ENCODE assay signal across 21 mouse cellular contexts in the genomic region with DNA sequence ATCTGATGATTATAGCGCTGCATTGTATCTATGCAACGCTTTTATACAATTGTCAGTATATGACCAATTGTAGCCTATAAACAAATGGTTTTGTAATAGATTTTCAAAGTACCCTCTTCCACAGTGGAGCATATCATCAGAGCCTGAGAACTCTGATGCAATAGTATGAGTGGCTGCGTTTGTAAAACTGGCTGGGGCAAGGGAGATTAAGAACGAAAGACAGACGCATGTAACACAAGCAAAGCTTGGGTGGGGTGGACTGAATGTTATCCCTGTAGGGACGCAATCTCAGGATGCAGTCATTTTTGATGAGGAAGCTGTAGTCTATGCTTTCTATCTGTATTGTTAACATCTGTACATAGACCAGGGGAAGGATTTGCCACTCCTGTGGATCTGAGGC.
A peak's percentile ranks its signal among the peaks of the same experiment; 100 is the strongest.
DNase-seq lines count a peak whose midpoint lies in the region; ATAC-seq and TF ChIP-seq lines count a peak whose summit lies in the region.
"Had no signal": no experiment of that assay in that cellular context is flagged by ENCODE, and none has a peak within 500 bp of the region (broad histone marks: within the 10 kb centered on the region; RNA-seq: fewer than 3 reads in every experiment).

No protein-coding gene starts in this region.

- no peaks in the 10 kb centered on the region for H3K9me3 ChIP-seq in lung, postnatal 0 days (ENCODE audit: low read length)
- H3K9me3 ChIP-seq in forebrain, embryonic 15.5 days = no peaks in the 10 kb centered on the region
- H3K9me3 ChIP-seq in hindbrain, embryonic 13.5 days = no peaks in the 10 kb centered on the region
- H3K9me3 ChIP-seq: embryonic facial prominence, embryonic 12.5 days; embryonic facial prominence, embryonic 15.5 days; hindbrain, embryonic 12.5 days had no signal

- no peak for TF ChIP-seq CTCF in heart, adult 2 months (IDR thresholded peaks at IDR 0.05)
- no peak for TF ChIP-seq CTCF in lung, postnatal 0 days (IDR thresholded peaks at IDR 0.05)

- no peak for TF ChIP-seq POLR2A in heart, adult 2 months (IDR thresholded peaks at IDR 0.05; ENCODE audit: insufficient read depth, low read depth, low read length)

- H3K27ac ChIP-seq in heart, adult 2 months = no peak overlapping the region
- H3K27ac ChIP-seq in lung, postnatal 0 days (ENCODE audit: low read length) = no peak overlapping the region
- no peak overlapping the region for H3K27ac ChIP-seq in forebrain, embryonic 15.5 days (replicated peaks)
- H3K27ac ChIP-seq in hindbrain, embryonic 13.5 days = no peak overlapping the region
- H3K27ac ChIP-seq: embryonic facial prominence, embryonic 12.5 days; embryonic facial prominence, embryonic 15.5 days; hindbrain, embryonic 12.5 days had no signal

- no peaks in the 10 kb centered on the region for H3K4me1 ChIP-seq in heart, adult 2 months (ENCODE audit: control insufficient read depth, insufficient read depth, low read length)
- peaks cover 2% of the 10 kb centered on the region; the same call in 1 of the 2 replicates for H3K4me1 ChIP-seq in lung, postnatal 0 days (ENCODE audit: insufficient read depth, low read depth, low read length)
- no peaks in the 10 kb centered on the region; the same call in 1 of the 2 replicates for H3K4me1 ChIP-seq in forebrain, embryonic 15.5 days
- H3K4me1 ChIP-seq in hindbrain, embryonic 13.5 days (replicated peaks) = no peaks in the 10 kb centered on the region
- H3K4me1 ChIP-seq: hindbrain, embryonic 12.5 days had no signal

- WGBS in heart, adult 2 months = 62% methylated on average over 6 of the region's 6 CpGs
- WGBS in lung, postnatal 0 days = 20% methylated on average over 6 of the region's 6 CpGs
- WGBS in forebrain, embryonic 15.5 days = 77% methylated on average over 6 of the region's 6 CpGs
- WGBS in hindbrain, embryonic 13.5 days = 82% methylated on average over 6 of the region's 6 CpGs

- peak; percentile 90 for ATAC-seq in lung, postnatal 0 days
- no peak for ATAC-seq in forebrain, embryonic 15.5 days (replicated peaks)
- no peak for ATAC-seq in hindbrain, embryonic 13.5 days (ENCODE audit: low FRiP score)
- ATAC-seq: forebrain, embryonic 14.5 days; hindbrain, embryonic 16.5 days; Patski had no signal

- no peak overlapping the region for H3K4me3 ChIP-seq in heart, adult 2 months
- no peak overlapping the region for H3K4me3 ChIP-seq in lung, postnatal 0 days (ENCODE audit: low read depth, low read length)
- no peak overlapping the region for H3K4me3 ChIP-seq in forebrain, embryonic 15.5 days
- H3K4me3 ChIP-seq in hindbrain, embryonic 13.5 days = no peak overlapping the region
- H3K4me3 ChIP-seq: embryonic facial prominence, embryonic 12.5 days; embryonic facial prominence, embryonic 15.5 days; hindbrain, embryonic 12.5 days had no signal

- H3K9ac ChIP-seq in heart, adult 2 months (ENCODE audit: low read depth, low read length) = no peak overlapping the region
- no peak overlapping the region for H3K9ac ChIP-seq in lung, postnatal 0 days (replicated peaks; ENCODE audit: low read depth)
- no peak overlapping the region for H3K9ac ChIP-seq in forebrain, embryonic 15.5 days (replicated peaks)
- no peak overlapping the region for H3K9ac ChIP-seq in hindbrain, embryonic 13.5 days
- H3K9ac ChIP-seq: embryonic facial prominence, embryonic 12.5 days; embryonic facial prominence, embryonic 15.5 days; hindbrain, embryonic 12.5 days had no signal

- H3K27me3 ChIP-seq in heart, adult 2 months (ENCODE audit: control insufficient read depth, insufficient read depth, low read length) = no peaks in the 10 kb centered on the region
- no peaks in the 10 kb centered on the region for H3K27me3 ChIP-seq in lung, postnatal 0 days (replicated peaks; ENCODE audit: insufficient read depth, low read length)
- no peaks in the 10 kb centered on the region for H3K27me3 ChIP-seq in forebrain, embryonic 15.5 days
- H3K27me3 ChIP-seq in hindbrain, embryonic 13.5 days = no peaks in the 10 kb centered on the region
- H3K27me3 ChIP-seq: embryonic facial prominence, embryonic 12.5 days; embryonic facial prominence, embryonic 15.5 days; hindbrain, embryonic 12.5 days; Patski had no signal

- no peak overlapping the region for H3K4me2 ChIP-seq in lung, postnatal 0 days (replicated peaks; ENCODE audit: low read depth, low read length)
- H3K4me2 ChIP-seq in forebrain, embryonic 15.5 days (replicated peaks) = no peak overlapping the region
- no peak overlapping the region for H3K4me2 ChIP-seq in hindbrain, embryonic 13.5 days
- H3K4me2 ChIP-seq: embryonic facial prominence, embryonic 12.5 days; embryonic facial prominence, embryonic 15.5 days; heart, embryonic 11.5 days; hindbrain, embryonic 12.5 days had no signal

- H3K36me3 ChIP-seq in heart, adult 2 months (ENCODE audit: control insufficient read depth, insufficient read depth, low read length) = no peaks in the 10 kb centered on the region
- H3K36me3 ChIP-seq in lung, postnatal 0 days (ENCODE audit: insufficient read depth, low read length) = no peaks in the 10 kb centered on the region
- H3K36me3 ChIP-seq in forebrain, embryonic 15.5 days = no peaks in the 10 kb centered on the region
- no peaks in the 10 kb centered on the region for H3K36me3 ChIP-seq in hindbrain, embryonic 13.5 days
- H3K36me3 ChIP-seq: embryonic facial prominence, embryonic 12.5 days; embryonic facial prominence, embryonic 15.5 days; hindbrain, embryonic 12.5 days had no signal

- TF ChIP-seq EP300 in heart, adult 2 months (IDR thresholded peaks at IDR 0.05; ENCODE audit: insufficient read depth, low read depth, low read length) = no peak
- TF ChIP-seq EP300 in lung, postnatal 0 days (IDR thresholded peaks at IDR 0.05) = peak; percentile 70

- intact Hi-C loops in heart, adult 2 months (cut with DNase I) = loop anchor here (10.0 kb wide), 1 partner anchor 224 kb away; no protein-coding TSS in a partner anchor

- peak; percentile 79 for DNase-seq in heart, adult 11 months
- DNase-seq in heart, adult 2 months = no peak
- DNase-seq in NIH3T3 (ENCODE audit: low read depth) = peak; percentile 24
- DNase-seq in lung, postnatal 0 days (ENCODE audit: low spot score) = peak; percentile 89
- peak; percentile 40 for DNase-seq in lung, postnatal 25 days (ENCODE audit: low spot score)
- no peak for DNase-seq in left cerebral cortex, adult 11 months (ENCODE audit: low spot score)
- DNase-seq: adrenal gland, postnatal 14 days; cerebellum, adult 11 months; cerebellum, adult 2 months; cerebellum, adult 9-11 months; cerebellum, postnatal 25 days; gastrocnemius, postnatal 25 days had no signal

- H3K79me2 ChIP-seq in heart, adult 2 months (replicated peaks; ENCODE audit: control insufficient read depth, insufficient read depth, low read length) = no peaks in the 10 kb centered on the region

Comparison
In these comparisons a context has a peak if more than half of its experiments do, and no peak if none do; other contexts are left out.
1. DNase-seq: peak in heart, adult 11 months (single experiment), NIH3T3 (single experiment), lung, postnatal 0 days (single experiment) and lung, postnatal 25 days (single experiment); none in heart, adult 2 months (0 of 2) and left cerebral cortex, adult 11 months (single experiment).